Mouse (Mus musculus): ENCODE data around the gene Cd47. TPM values are rescaled to one million over a fixed set of nuclear protein-coding genes. Genes with fewer than 3 reads are reported as not detected.

The Cd47 gene
- total and polyA plus RNA-seq, 3 experiments = 102 to 277 (median 142) TPM

GRCm38 (mm10) chr16:49905041-49905440 lies 104.7 kb downstream of the Cd47 start:
- TF ChIP-seq EP300 (IDR thresholded peaks at IDR 0.05; ENCODE audit: low read length) (0 out of 2 replicates have a peak, but pooled peaks have one; percentile 22), MXI1 (IDR thresholded peaks at IDR 0.05; ENCODE audit: low read depth, low read length) (0 out of 2 replicates have a peak, but pooled peaks have one; percentile 6), CHD1 (IDR thresholded peaks at IDR 0.05; ENCODE audit: low read depth, low read length) (peak; percentile 97), MEF2A (IDR thresholded peaks at IDR 0.05; ENCODE audit: borderline replicate concordance, low read depth, low read length) (no peak; the same call in 1 of the 2 replicates), CHD2 (IDR thresholded peaks at IDR 0.05; ENCODE audit: low read length) (peak; percentile 90), TCF12 (IDR thresholded peaks at IDR 0.05; ENCODE audit: low read depth, low read length) (peak; percentile 78), MAX (IDR thresholded peaks at IDR 0.05; ENCODE audit: low read length) (no peak), MYC (IDR thresholded peaks at IDR 0.05; ENCODE audit: low read depth, low read length) (peak; percentile 22; the same call in 1 of the 2 replicates)
- H3K4me2 ChIP-seq (ENCODE audit: insufficient read depth, low read depth, poor library complexity, severe bottlenecking) = peak overlapping the region; percentile 26
- no peaks in the 10 kb centered on the region for H3K27me3 ChIP-seq (replicated peaks)
- H3K9me3 ChIP-seq (replicated peaks; ENCODE audit: low read length) = no peaks in the 10 kb centered on the region
- peaks cover 37 to 63% of the 10 kb centered on the region in 2 experiments for H3K36me3 ChIP-seq (replicated peaks in 1 of 2; ENCODE audit: control insufficient read depth in 1 of 2, insufficient read depth in 1 of 2, low read length in 1 of 2)
- peak overlapping the region; percentile 89 for H3K27ac ChIP-seq (ENCODE audit: insufficient read depth, low read depth)
- peak; percentile 21 for DNase-seq (ENCODE audit: extremely low read depth)
- peaks cover 13 to 59% of the 10 kb centered on the region in 2 experiments for H3K4me1 ChIP-seq (ENCODE audit: control insufficient read depth in 1 of 2, insufficient read depth in 2 of 2)
- peaks cover 20% of the 10 kb centered on the region for H3K79me2 ChIP-seq (replicated peaks; ENCODE audit: control insufficient read depth, extremely low read depth, insufficient read depth, poor library complexity, severe bottlenecking)
- H3K4me3 ChIP-seq (replicated peaks in 1 of 3; ENCODE audit: low read depth in 2 of 3, low read length in 2 of 3, poor library complexity in 1 of 3) = no peak overlapping the region
- dilution Hi-C loops (cut with MboI; ENCODE audit: extremely low pct_ligation_motif_present, extremely low pct_unique_long_range_greater_than_20kb, low sequenced_read_pairs) (no loop called here), in situ Hi-C loops (cut with MboI; ENCODE audit: low pct_ligation_motif_present, low pct_unique_long_range_greater_than_20kb, low sequenced_read_pairs) (no loop called here)
- peak overlapping the region; percentile 55 for H3K9ac ChIP-seq (ENCODE audit: insufficient read depth, low read depth)

- H3K9ac ChIP-seq (ENCODE audit: insufficient read depth, low read depth) = peak overlapping the region; percentile 55
- peaks cover 20% of the 10 kb centered on the region for H3K79me2 ChIP-seq (replicated peaks; ENCODE audit: control insufficient read depth, extremely low read depth, insufficient read depth, poor library complexity, severe bottlenecking)
- in situ Hi-C loops (cut with MboI; ENCODE audit: low pct_ligation_motif_present, low pct_unique_long_range_greater_than_20kb, low sequenced_read_pairs) = no loop called here
- H3K36me3 ChIP-seq (replicated peaks in 1 of 2; ENCODE audit: control insufficient read depth in 1 of 2, insufficient read depth in 1 of 2, low read length in 1 of 2) = peaks cover 35 to 63% of the 10 kb centered on the region in 2 experiments
- no peaks in the 10 kb centered on the region for H3K9me3 ChIP-seq (replicated peaks; ENCODE audit: low read length)
- H3K27me3 ChIP-seq (replicated peaks) = no peaks in the 10 kb centered on the region
- H3K4me3 ChIP-seq (replicated peaks in 1 of 3; ENCODE audit: low read depth in 2 of 3, low read length in 2 of 3, poor library complexity in 1 of 3) = no peak overlapping the region
- dilution Hi-C loops (cut with MboI; ENCODE audit: extremely low pct_ligation_motif_present, extremely low pct_unique_long_range_greater_than_20kb, low sequenced_read_pairs) = no loop called here
- H3K4me1 ChIP-seq (ENCODE audit: control insufficient read depth in 1 of 2, insufficient read depth in 2 of 2) = peaks cover 13 to 59% of the 10 kb centered on the region in 2 experiments
- peak overlapping the region; percentile 89 for H3K27ac ChIP-seq (ENCODE audit: insufficient read depth, low read depth)
- TF ChIP-seq MXI1 (IDR thresholded peaks at IDR 0.05; ENCODE audit: low read depth, low read length) (no peak), BHLHE40 (IDR thresholded peaks at IDR 0.05; ENCODE audit: low read depth, low read length) (0 out of 2 replicates have a peak, but pooled peaks have one; percentile 22), UBTF (IDR thresholded peaks at IDR 0.05; ENCODE audit: low read depth, low read length) (no peak)
- no peak for DNase-seq (ENCODE audit: extremely low read depth)
- H3K4me2 ChIP-seq (ENCODE audit: insufficient read depth, low read depth, poor library complexity, severe bottlenecking) = peak overlapping the region; percentile 33; the same call in 1 of the 2 replicates
These were observed 105.3 kb downstream of the Cd47 start for GRCm38 (mm10) chr16:49905601-49906001.

DNA sequence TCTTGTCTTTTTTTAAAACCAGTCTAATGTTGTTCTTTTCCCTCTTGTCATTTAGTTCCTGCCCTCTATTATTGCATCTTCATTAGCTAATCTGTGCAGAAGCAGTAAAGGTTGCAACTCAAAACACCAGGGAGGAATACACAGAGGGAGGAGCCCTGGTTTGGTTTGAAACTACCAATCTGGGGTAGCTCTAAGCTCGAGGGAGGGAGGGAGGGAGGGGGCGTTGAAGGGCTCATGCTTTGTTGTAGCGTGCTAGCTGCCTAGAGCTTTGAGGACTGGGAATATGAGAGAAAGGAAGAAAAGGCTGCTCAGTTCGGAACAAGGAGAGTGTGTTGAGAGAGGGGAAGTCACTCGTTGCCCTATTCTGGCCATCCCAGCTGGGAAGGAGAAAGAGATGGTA lies 105.7 kb downstream of the Cd47 start:
- Histone ChIP-seq H3K36me3 (replicated peaks in 1 of 2; ENCODE audit: control insufficient read depth in 1 of 2, insufficient read depth in 1 of 2, low read length in 1 of 2) (peaks cover 35 to 63% of the 10 kb centered on the region in 2 experiments), H3K27ac (ENCODE audit: insufficient read depth, low read depth) (peak overlapping the region; percentile 69), H3K4me2 (ENCODE audit: insufficient read depth, low read depth, poor library complexity, severe bottlenecking) (peak overlapping the region; percentile 33)

More for the DNA sequence above, 105.7 kb downstream of the Cd47 start:
- H3K27me3 ChIP-seq (replicated peaks) = no peaks in the 10 kb centered on the region
- no peak for DNase-seq (ENCODE audit: extremely low read depth)
- dilution Hi-C loops (cut with MboI; ENCODE audit: extremely low pct_ligation_motif_present, extremely low pct_unique_long_range_greater_than_20kb, low sequenced_read_pairs) (no loop called here), in situ Hi-C loops (cut with MboI; ENCODE audit: low pct_ligation_motif_present, low pct_unique_long_range_greater_than_20kb, low sequenced_read_pairs) (no loop called here)
- H3K4me1 ChIP-seq (ENCODE audit: control insufficient read depth in 1 of 2, insufficient read depth in 2 of 2) = peaks cover 13 to 63% of the 10 kb centered on the region in 2 experiments
- H3K9me3 ChIP-seq (replicated peaks; ENCODE audit: low read length) = no peaks in the 10 kb centered on the region
- H3K79me2 ChIP-seq (replicated peaks; ENCODE audit: control insufficient read depth, extremely low read depth, insufficient read depth, poor library complexity, severe bottlenecking) = peaks cover 20% of the 10 kb centered on the region
- H3K4me3 ChIP-seq (replicated peaks in 1 of 3; ENCODE audit: low read depth in 2 of 3, low read length in 2 of 3, poor library complexity in 1 of 3) = peak overlapping the region in 1 of 3 experiments; percentile 11
- no peak for TF ChIP-seq IRF4 (IDR thresholded peaks at IDR 0.05; ENCODE audit: low read depth, low read length)
- H3K9ac ChIP-seq (ENCODE audit: insufficient read depth, low read depth) = peak overlapping the region; percentile 55
